Mouse (Mus musculus) MEL (cell line): Measurements from ENCODE around the gene Nkain2. TPM values are rescaled to one million over a fixed set of nuclear protein-coding genes. Genes with fewer than 3 reads are reported as not detected.

Source experiments
- DNase-seq: peaks from one replicate; pipeline ENCODE4 v3.0.0; 2011; ENCODE audit warnings: low read depth, low spot score
- H3K27ac ChIP-seq: 2 replicates; pipeline ENCODE4 v1.5.1; 2012; ENCODE audit warnings: low read depth, mild to moderate bottlenecking, control low read depth, low read length, moderate library complexity; ENCODE audit not compliant: control insufficient read depth
- H3K27me3 ChIP-seq, 2 experiments: fragments of 150-350 bp in 1 of 2; sonication (generic) in 1 of 2; 2 replicates each; pipeline ENCODE4 v1.6.1; 2012; ENCODE audit warnings: low read length in 2 of 2, mild to moderate bottlenecking in 2 of 2, improper control_type of control experiment in 1 of 2, moderate library complexity in 1 of 2; ENCODE audit not compliant: insufficient read depth in 2 of 2, control insufficient read depth in 1 of 2
- H3K36me3 ChIP-seq, 2 experiments: 2 replicates each; pipeline ENCODE4 v1.6.1; 2012 to 2014; ENCODE audit warnings: low read length in 2 of 2, improper control_type of control experiment in 1 of 2, inconsistent platforms in 1 of 2, mild to moderate bottlenecking in 1 of 2; ENCODE audit not compliant: insufficient read depth in 2 of 2, control insufficient read depth in 1 of 2
- H3K4me1 ChIP-seq, 2 experiments: fragments of 150-350 bp in 1 of 2; sonication (generic) in 1 of 2; 2 replicates each; pipeline ENCODE4 v1.6.1; 2012; ENCODE audit warnings: low read length in 2 of 2, improper control_type of control experiment in 1 of 2, mild to moderate bottlenecking in 1 of 2; ENCODE audit not compliant: insufficient read depth in 2 of 2, control insufficient read depth in 1 of 2
- H3K4me3 ChIP-seq, 2 experiments: fragments of 150-350 bp in 1 of 2; sonication (generic) in 1 of 2; 2 replicates each; pipeline ENCODE4 v1.5.1; 2012; ENCODE audit warnings: low read depth in 2 of 2, low read length in 2 of 2, mild to moderate bottlenecking in 2 of 2, moderate library complexity in 2 of 2, control low read depth in 1 of 2, improper control_type of control experiment in 1 of 2; ENCODE audit not compliant: control insufficient read depth in 1 of 2, insufficient read depth in 1 of 2
- H3K79me2 ChIP-seq: 2 replicates; pipeline ENCODE4 v1.6.1; 2012; ENCODE audit warnings: mild to moderate bottlenecking, low read length, moderate library complexity; ENCODE audit not compliant: control insufficient read depth, poor library complexity, insufficient read depth
- H3K9ac ChIP-seq: 2 replicates; pipeline ENCODE4 v1.6.1; 2012; ENCODE audit warnings: low read depth, mild to moderate bottlenecking, control low read depth, low read length, moderate library complexity; ENCODE audit not compliant: control insufficient read depth, poor library complexity, severe bottlenecking
- H3K9me3 ChIP-seq: fragments of 150-350 bp; sonication (generic); replicated peaks from 2 replicates; pipeline ENCODE4 v1.6.1; 2012; ENCODE audit warnings: mild to moderate bottlenecking, low read length, improper control_type of control experiment, moderate library complexity; ENCODE audit not compliant: insufficient read depth
- BHLHE40 ChIP-seq: IDR thresholded peaks from 2 replicates; pipeline ENCODE4 v1.6.1; 2012; ENCODE audit warnings: low read depth, mild to moderate bottlenecking, inconsistent platforms, low read length, improper control_type of control experiment, borderline replicate concordance
- CHD1 ChIP-seq: IDR thresholded peaks from 2 replicates; pipeline ENCODE4 v1.6.1; 2012; ENCODE audit warnings: low read depth, mild to moderate bottlenecking, inconsistent platforms, low read length, improper control_type of control experiment
- CTCF ChIP-seq, 3 experiments: IDR thresholded peaks in 2 of 3; conservative IDR thresholded peaks in 1 of 3; 2 replicates each; pipeline ENCODE4 v1.5.1; 2011 to 2012; ENCODE audit warnings: low read length in 3 of 3, low read depth in 2 of 3, mild to moderate bottlenecking in 2 of 3, improper control_type of control experiment in 1 of 3, inconsistent platforms in 1 of 3, mixed read lengths in 1 of 3, moderate library complexity in 1 of 3; ENCODE audit not compliant: control insufficient read depth in 1 of 3, insufficient read depth in 1 of 3, poor library complexity in 1 of 3, severe bottlenecking in 1 of 3
- GABPA ChIP-seq: IDR thresholded peaks from 2 replicates; pipeline ENCODE4 v1.6.1; 2012; ENCODE audit warnings: low read depth, mild to moderate bottlenecking, inconsistent platforms, low read length, improper control_type of control experiment, moderate library complexity
- GATA1 ChIP-seq: IDR thresholded peaks from 2 replicates; pipeline ENCODE4 v1.6.1; 2011; ENCODE audit warnings: low read depth, low read length, improper control_type of control experiment
- JUND ChIP-seq: IDR thresholded peaks from 2 replicates; pipeline ENCODE4 v1.6.1; 2011; ENCODE audit warnings: low read depth, mild to moderate bottlenecking, improper control_type of control experiment, low read length
- MAX ChIP-seq: IDR thresholded peaks from 2 replicates; pipeline ENCODE4 v1.6.1; 2011; ENCODE audit warnings: low read length, improper control_type of control experiment
- MAZ ChIP-seq: IDR thresholded peaks from 2 replicates; pipeline ENCODE4 v1.6.1; 2012; ENCODE audit warnings: low read depth, mild to moderate bottlenecking, inconsistent platforms, low read length, improper control_type of control experiment
- MEF2A ChIP-seq: IDR thresholded peaks from 2 replicates; pipeline ENCODE4 v1.6.1; 2014; ENCODE audit warnings: low read depth, mild to moderate bottlenecking, inconsistent platforms, low read length, improper control_type of control experiment; ENCODE audit not compliant: poor library complexity, insufficient replicate concordance, severe bottlenecking; ENCODE audit errors: extremely low read depth
- MYB ChIP-seq: IDR thresholded peaks from 2 replicates; pipeline ENCODE4 v1.6.1; 2011; ENCODE audit warnings: mild to moderate bottlenecking, low read depth, low read length, improper control_type of control experiment
- MYC ChIP-seq: IDR thresholded peaks from 2 replicates; pipeline ENCODE4 v1.6.1; 2011; ENCODE audit warnings: low read depth, mild to moderate bottlenecking, low read length, improper control_type of control experiment, moderate library complexity
- POLR2A ChIP-seq, 2 experiments: IDR thresholded peaks; 2 replicates each; pipeline ENCODE4 v1.6.1; 2011 to 2012; ENCODE audit warnings: low read length in 2 of 2, mild to moderate bottlenecking in 2 of 2, control low read depth in 1 of 2, improper control_type of control experiment in 1 of 2, low read depth in 1 of 2, moderate library complexity in 1 of 2; ENCODE audit not compliant: control insufficient read depth in 1 of 2, insufficient read depth in 1 of 2, poor library complexity in 1 of 2
- POLR2AphosphoS5 ChIP-seq: IDR thresholded peaks from 2 replicates; pipeline ENCODE4 v1.6.1; 2012; ENCODE audit warnings: low read depth, borderline replicate concordance, mild to moderate bottlenecking, inconsistent platforms, low read length, moderate library complexity, mixed read lengths
- TCF12 ChIP-seq: IDR thresholded peaks from 2 replicates; pipeline ENCODE4 v1.6.1; 2014; ENCODE audit warnings: low read depth, mild to moderate bottlenecking, inconsistent platforms, low read length, improper control_type of control experiment, moderate library complexity
- USF2 ChIP-seq, 2 experiments: IDR thresholded peaks; 2 replicates each; pipeline ENCODE4 v1.6.1; 2011 to 2012; ENCODE audit warnings: improper control_type of control experiment in 2 of 2, low read length in 2 of 2, borderline replicate concordance in 1 of 2, inconsistent platforms in 1 of 2, low read depth in 1 of 2, mild to moderate bottlenecking in 1 of 2; ENCODE audit not compliant: insufficient read depth in 1 of 2
- ZC3H11A ChIP-seq: IDR thresholded peaks from 2 replicates; pipeline ENCODE4 v1.6.1; 2012; ENCODE audit warnings: low read depth, mild to moderate bottlenecking, inconsistent platforms, low read length, improper control_type of control experiment
- ZKSCAN1 ChIP-seq: IDR thresholded peaks from 2 replicates; pipeline ENCODE4 v1.6.1; 2012; ENCODE audit warnings: low read depth, mild to moderate bottlenecking, inconsistent platforms, low read length, improper control_type of control experiment, moderate library complexity
- polyA plus RNA-seq, 2 experiments: library from polyadenylated mRNA; stranded (reverse) in 1 of 2; unstranded in 1 of 2; fragments of >175 nt in 1 of 2; fragments of >200 nt in 1 of 2; gene quantifications; 2 replicates each; pipeline versions ENCODE4 v1.2.1 to v1.2.4; 2012; ENCODE audit warnings: low replicate concordance in 2 of 2, low read depth in 1 of 2; ENCODE audit not compliant: insufficient read length in 2 of 2, insufficient read depth in 1 of 2, missing spikeins in 1 of 2
- total RNA-seq: library from RNA; depleted of rRNA; stranded (reverse); fragments of 300-350 nt; gene quantifications from 2 replicates; pipeline ENCODE4 v1.2.3, GENCODE M21; 2012

Gene Nkain2
- total and polyA plus RNA-seq, 3 experiments = not detected

GRCm38 (mm10) chr10:31827041-31827440 is 1063.2 kb downstream of the Nkain2 start:
- no peaks in the 10 kb centered on the region for H3K4me1 ChIP-seq
- H3K27me3 ChIP-seq = no peaks in the 10 kb centered on the region
- H3K36me3 ChIP-seq = no peaks in the 10 kb centered on the region
- no peak for DNase-seq
- no peak for TF ChIP-seq CTCF (IDR thresholded peaks at IDR 0.05 in 2 of 3, conservative IDR thresholded peaks at IDR 0.05 in 1 of 3; ENCODE audit: control insufficient read depth in 1 of 3, insufficient read depth in 1 of 3, low read depth in 2 of 3, low read length in 3 of 3, poor library complexity in 1 of 3, severe bottlenecking in 1 of 3)
- no peaks in the 10 kb centered on the region for H3K9me3 ChIP-seq
- no peak overlapping the region for H3K9ac ChIP-seq
- H3K27ac ChIP-seq = no peak overlapping the region
- no peak overlapping the region for H3K4me3 ChIP-seq
- no peaks in the 10 kb centered on the region for H3K79me2 ChIP-seq

GRCm38 (mm10) chr10:31812543-31812942 is 1077.7 kb downstream of the Nkain2 start:
- Histone ChIP-seq H3K9me3 (no peaks in the 10 kb centered on the region), H3K27me3 (no peaks in the 10 kb centered on the region), H3K36me3 (no peaks in the 10 kb centered on the region), H3K27ac (no peak overlapping the region), H3K9ac (no peak overlapping the region), H3K4me1 (no peaks in the 10 kb centered on the region), H3K79me2 (no peaks in the 10 kb centered on the region), H3K4me3 (no peak overlapping the region)
- TF ChIP-seq ZC3H11A = no peak
- TF ChIP-seq MYB = no peak
- no peak for TF ChIP-seq BHLHE40
- no peak for TF ChIP-seq CHD1
- TF ChIP-seq MAX = no peak
- no peak for TF ChIP-seq MAZ
- TF ChIP-seq GABPA = no peak
- no peak for TF ChIP-seq MYC
- TF ChIP-seq ZKSCAN1 = no peak
- TF ChIP-seq POLR2A (IDR thresholded peaks at IDR 0.05; ENCODE audit: control insufficient read depth in 1 of 2, insufficient read depth in 1 of 2, low read depth in 1 of 2, low read length in 2 of 2, poor library complexity in 1 of 2) = no peak
- TF ChIP-seq JUND = no peak
- no peak for TF ChIP-seq USF2 (IDR thresholded peaks at IDR 0.05; ENCODE audit: borderline replicate concordance in 1 of 2, insufficient read depth in 1 of 2, low read depth in 1 of 2, low read length in 2 of 2)
- no peak for TF ChIP-seq GATA1
- no peak for TF ChIP-seq TCF12
- TF ChIP-seq MEF2A = no peak
- TF ChIP-seq CTCF (IDR thresholded peaks at IDR 0.05 in 2 of 3, conservative IDR thresholded peaks at IDR 0.05 in 1 of 3; ENCODE audit: control insufficient read depth in 1 of 3, insufficient read depth in 1 of 3, low read depth in 2 of 3, low read length in 3 of 3, poor library complexity in 1 of 3, severe bottlenecking in 1 of 3) = no peak
- no peak for TF ChIP-seq POLR2AphosphoS5
- no peak for DNase-seq
